Mouse (Mus musculus) left cerebral cortex, adult 11 months (tissue): ENCODE results near the gene Adgrg1.

ENCODE experiments used
- DNase-seq: peaks from one replicate; pipeline ENCODE4 v3.0.0; 2022; ENCODE audit warnings: low spot score

Adgrg1 gene

GRCm38 (mm10) chr8:95041883-95042784 lies 67.6 kb downstream of the Adgrg1 start:
- DNase-seq: no peak

DNA sequence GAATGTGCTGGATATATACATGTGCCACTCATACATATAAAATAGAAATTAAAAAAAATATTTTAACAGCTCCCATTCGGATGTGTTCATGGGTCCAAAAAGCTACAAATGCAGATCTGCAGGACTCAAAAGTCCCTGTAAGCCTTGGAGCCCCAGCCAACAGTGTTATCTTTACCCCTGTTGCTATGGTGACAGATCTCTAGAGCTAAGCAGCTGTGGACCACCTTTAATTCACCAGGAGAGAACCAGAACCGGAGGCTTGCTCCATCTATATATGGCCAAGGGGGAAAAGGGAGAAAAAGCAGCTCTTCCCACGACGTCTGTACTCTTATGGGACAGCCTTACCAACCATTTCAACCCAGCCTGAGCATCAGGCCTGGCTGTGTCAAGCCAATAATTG lies 70.3 kb downstream of the Adgrg1 start:
- DNase-seq: no peak

GRCm38 (mm10) chr8:95046982-95047381 lies 72.4 kb downstream of the Adgrg1 start:
- no peak for DNase-seq

- DNase-seq: no peak
These were observed 73.5 kb downstream of the Adgrg1 start for GRCm38 (mm10) chr8:95047884-95048680.

- DNase-seq: no peak
These were observed 75.1 kb downstream of the Adgrg1 start for GRCm38 (mm10) chr8:95049636-95050035.

DNA sequence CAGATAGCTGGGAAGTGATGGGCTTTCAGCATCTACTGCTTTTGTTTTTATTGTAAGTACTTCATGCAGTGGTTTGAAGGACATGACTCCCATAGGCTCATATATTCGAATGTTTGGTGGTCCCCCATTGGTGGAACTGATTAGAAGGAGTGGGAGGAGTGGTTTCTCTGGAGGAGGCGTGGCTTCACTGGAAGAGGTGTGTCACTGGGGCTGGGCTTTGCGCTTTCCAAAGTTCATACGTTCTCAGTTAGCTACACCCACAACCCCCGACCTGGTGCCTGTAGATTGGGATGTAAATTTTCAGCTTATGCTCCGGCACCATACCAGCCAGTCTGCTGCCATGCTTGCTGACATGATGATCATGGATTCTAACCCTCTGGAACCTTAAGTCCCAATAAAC lies 79.9 kb downstream of the Adgrg1 start:
- DNase-seq: no peak

- peak; percentile 16 for DNase-seq
These were observed 80.5 kb downstream of the Adgrg1 start, which contains the start of gene Drc7 for GRCm38 (mm10) chr8:95054927-95055510. TSS of gene Drc7 (plus strand) at chr8:95055103.

GRCm38 (mm10) chr8:95056414-95056813 lies 81.9 kb downstream of the Adgrg1 start:
- DNase-seq: no peak

DNA sequence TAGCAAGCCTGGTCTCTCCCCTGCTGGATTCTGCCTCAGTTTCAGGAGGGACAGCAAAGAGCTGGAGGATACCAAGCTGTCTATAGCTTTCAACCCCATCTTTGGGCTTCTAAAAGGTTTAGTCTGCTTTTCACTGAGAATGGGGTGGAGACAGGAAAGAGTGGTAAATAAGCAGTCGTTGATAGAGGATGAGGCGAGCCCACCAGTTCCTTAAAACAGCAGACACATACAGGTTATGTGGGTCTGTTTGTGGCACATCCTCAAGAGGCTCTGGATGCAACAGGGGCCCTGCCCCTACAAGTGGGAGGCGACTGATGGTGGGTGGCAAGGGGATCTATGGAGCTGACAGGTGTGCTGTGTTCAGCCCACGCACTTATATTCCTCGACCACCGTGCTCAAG lies 84.1 kb downstream of the Adgrg1 start:
- no peak for DNase-seq

GRCm38 (mm10) chr8:95059812-95060533 lies 85.4 kb downstream of the Adgrg1 start:
- DNase-seq: no peak
